Mouse (Mus musculus) lung, adult 2 months (tissue): ENCODE measurements around the gene Atf6b.

Experiments
- CTCF ChIP-seq: fragments of 200-500 bp; IDR thresholded peaks from 2 replicates; pipeline ENCODE4 v1.5.1; 2011; ENCODE audit warnings: mild to moderate bottlenecking, low read length, control low read depth; ENCODE audit not compliant: insufficient read depth
- POLR2A ChIP-seq: fragments of 200-500 bp; IDR thresholded peaks from 2 replicates; pipeline ENCODE4 v1.6.1; 2011; ENCODE audit warnings: low read depth, mild to moderate bottlenecking, control low read depth, low read length, borderline replicate concordance; ENCODE audit errors: extremely low read depth

DNA sequence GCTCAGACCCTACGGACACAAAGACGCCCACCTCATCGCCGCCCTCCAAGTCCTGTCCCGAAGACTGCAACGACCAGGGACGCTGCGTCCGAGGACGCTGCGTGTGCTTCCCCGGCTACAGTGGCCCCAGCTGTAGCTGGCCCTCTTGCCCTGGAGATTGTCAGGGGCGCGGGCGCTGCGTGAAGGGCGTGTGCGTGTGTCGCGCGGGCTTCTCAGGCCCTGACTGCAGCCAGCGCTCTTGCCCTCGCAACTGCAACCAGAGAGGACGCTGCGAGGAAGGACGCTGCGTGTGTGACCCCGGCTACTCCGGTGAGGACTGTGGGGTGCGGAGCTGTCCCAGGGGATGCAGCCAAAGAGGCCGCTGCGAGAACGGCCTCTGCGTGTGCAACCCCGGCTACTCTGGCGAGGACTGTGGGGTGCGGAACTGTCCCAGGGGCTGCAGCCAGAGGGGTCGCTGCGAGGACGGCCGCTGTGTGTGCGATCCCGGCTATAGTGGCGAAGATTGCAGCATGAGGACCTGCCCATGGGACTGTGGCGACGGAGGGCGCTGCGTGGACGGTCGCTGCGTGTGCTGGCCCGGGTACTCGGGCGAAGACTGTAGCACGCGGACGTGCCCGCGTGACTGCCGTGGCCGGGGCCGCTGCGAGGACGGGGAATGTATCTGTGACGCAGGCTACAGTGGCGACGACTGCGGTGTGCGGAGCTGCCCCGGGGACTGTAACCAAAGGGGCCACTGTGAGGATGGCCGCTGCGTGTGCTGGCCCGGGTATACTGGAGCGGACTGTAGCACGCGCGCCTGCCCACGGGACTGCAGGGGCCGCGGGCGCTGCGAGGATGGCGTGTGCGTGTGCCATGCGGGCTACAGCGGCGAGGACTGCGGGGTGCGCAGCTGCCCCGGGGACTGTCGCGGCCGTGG lies 24.5 kb downstream of the Atf6b start:
- TF ChIP-seq POLR2A = no peak
- no peak for TF ChIP-seq CTCF
